Mouse (Mus musculus): ENCODE results near the gene Pde11a.

- TF ChIP-seq POLR2A (IDR thresholded peaks at IDR 0.05; ENCODE audit: insufficient read length, low read depth) (no peak), POLR2AphosphoS2 (IDR thresholded peaks at IDR 0.05; ENCODE audit: insufficient read length, low read depth) (no peak), USF1 (IDR thresholded peaks at IDR 0.05; ENCODE audit: low read depth) (no peak)
Observed at GRCm38 (mm10) chr2:76065292-76065691, 273.3 kb downstream of the Pde11a start.
